Mouse (Mus musculus): ENCODE measurements around the gene Wdr72. TPM values are rescaled to one million over a fixed set of nuclear protein-coding genes. Genes with fewer than 3 reads are reported as not detected.

The Wdr72 gene
- polyA plus RNA-seq, 1 experiment from 2014 or later, result 0.56 TPM

DNA sequence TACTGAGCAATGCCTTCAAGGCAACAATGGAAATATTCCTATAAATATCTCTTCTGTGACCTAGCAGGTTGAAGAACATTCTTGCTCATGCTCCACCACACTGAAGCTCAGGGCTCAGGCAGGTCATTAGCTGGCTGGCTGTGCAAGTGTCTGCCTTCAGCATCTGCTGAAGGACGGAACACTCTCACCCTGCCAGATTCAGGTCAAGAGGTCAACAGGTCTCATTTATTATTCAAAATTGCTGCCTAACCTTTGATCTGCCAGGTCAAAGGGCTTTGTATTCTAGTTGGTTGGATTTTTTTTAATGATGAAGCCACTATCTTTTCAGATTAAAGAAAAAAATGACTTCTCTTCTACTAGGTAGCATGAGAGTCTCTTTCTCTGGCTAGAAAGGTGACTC, 139.3 kb downstream of the Wdr72 start:
- H3K4me1 ChIP-seq, result no peaks in the 10 kb centered on the region
- H3K27me3 ChIP-seq, result no peaks in the 10 kb centered on the region
- no peak overlapping the region for H3K4me2 ChIP-seq (replicated peaks)
- H3K9me3 ChIP-seq (replicated peaks), result no peaks in the 10 kb centered on the region
- no peaks in the 10 kb centered on the region for H3K36me3 ChIP-seq
- H3K4me3 ChIP-seq, result no peak overlapping the region
- H3K9ac ChIP-seq, result no peak overlapping the region
- H3K27ac ChIP-seq, result no peak overlapping the region
- 6% methylated on average over 1 of the region's 1 CpGs for WGBS
- no peak for ATAC-seq (ENCODE audit: low FRiP score)

DNA sequence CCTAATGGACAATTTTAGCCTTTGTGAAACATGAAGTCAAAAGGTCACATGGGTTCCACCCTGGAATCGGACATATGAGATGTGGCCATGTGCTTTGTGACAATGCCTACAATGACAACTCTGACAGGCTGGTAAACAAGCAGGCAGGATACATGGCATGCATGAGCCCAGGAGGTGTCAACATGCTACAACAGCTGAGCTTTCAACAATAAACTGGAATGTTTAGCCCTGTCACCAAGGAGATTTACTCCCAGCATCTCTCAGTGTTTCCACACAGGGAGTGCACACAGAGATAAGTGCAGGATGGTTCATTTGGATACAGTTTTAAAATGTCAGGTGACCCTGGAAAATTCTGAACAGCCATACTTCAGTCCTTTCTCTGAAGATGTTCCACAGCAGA, 140.4 kb downstream of the Wdr72 start:
- Histone ChIP-seq H3K9ac (no peak overlapping the region), H3K27me3 (no peaks in the 10 kb centered on the region), H3K4me3 (no peak overlapping the region), H3K4me2 (replicated peaks) (no peak overlapping the region), H3K27ac (no peak overlapping the region), H3K36me3 (no peaks in the 10 kb centered on the region), H3K9me3 (replicated peaks) (no peaks in the 10 kb centered on the region), H3K4me1 (no peaks in the 10 kb centered on the region)
- 16% methylated on average over 1 of the region's 1 CpGs for WGBS
- ATAC-seq (ENCODE audit: low FRiP score), result no peak

DNA sequence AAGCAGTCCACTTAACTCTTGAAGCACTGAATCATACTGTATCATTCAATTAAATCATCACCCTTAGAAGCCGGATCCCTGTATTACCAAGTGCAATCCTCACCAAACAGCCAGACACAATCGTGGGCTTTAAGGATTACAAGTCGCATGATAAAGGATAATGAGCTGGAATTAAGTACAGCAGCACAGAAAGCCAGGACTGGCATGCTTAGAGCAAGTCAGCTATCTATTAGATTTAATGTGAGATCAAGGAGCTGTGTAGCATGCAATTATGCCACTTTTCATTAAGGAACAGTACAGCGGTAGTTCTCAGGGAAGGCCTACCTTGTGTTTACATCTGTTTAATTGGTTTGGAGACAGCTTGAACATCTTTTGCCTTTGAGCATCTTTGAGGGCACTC, 148.2 kb downstream of the Wdr72 start:
- Histone ChIP-seq H3K27me3 (no peaks in the 10 kb centered on the region), H3K4me3 (no peak overlapping the region), H3K27ac (no peak overlapping the region), H3K4me2 (replicated peaks) (no peak overlapping the region), H3K4me1 (no peaks in the 10 kb centered on the region), H3K9ac (no peak overlapping the region), H3K9me3 (replicated peaks) (no peaks in the 10 kb centered on the region), H3K36me3 (no peaks in the 10 kb centered on the region)
- no peak for ATAC-seq (ENCODE audit: low FRiP score)
- 77% methylated on average over 4 of the region's 4 CpGs for WGBS

DNA sequence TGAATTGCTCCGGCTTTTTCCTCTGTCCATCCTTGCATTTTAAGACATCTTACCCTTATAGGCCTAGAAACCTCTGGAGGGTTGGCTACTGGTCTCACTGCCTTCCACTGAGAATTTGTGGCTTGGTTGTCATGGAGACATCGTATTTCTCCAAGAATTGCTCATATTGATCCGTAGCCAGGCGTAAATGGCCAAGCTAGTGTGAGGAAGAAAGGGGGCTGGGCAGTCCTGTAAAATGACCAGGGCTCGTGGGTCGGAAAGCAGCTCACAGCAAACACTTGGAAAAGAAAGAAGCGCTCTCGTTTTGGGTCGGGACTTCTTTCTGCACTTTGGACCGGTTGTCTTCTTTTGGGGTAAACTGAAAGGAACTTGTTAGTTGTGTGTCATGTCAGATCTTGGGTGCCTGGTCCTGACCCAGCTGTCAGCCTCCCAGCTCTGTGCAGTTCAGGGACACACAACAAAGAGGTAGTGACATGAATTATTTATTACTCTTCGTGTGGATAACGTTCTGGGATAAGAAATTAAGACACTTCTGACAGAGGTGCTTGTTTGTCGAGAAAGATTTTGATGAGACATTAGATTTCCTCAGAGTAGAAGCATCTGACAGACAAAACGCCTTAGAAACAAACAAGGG, 167.7 kb downstream of the Wdr72 start:
- Histone ChIP-seq H3K4me1 (peaks cover 32% of the 10 kb centered on the region), H3K9me3 (replicated peaks) (no peaks in the 10 kb centered on the region), H3K36me3 (no peaks in the 10 kb centered on the region), H3K4me3 (no peak overlapping the region), H3K4me2 (replicated peaks) (peak overlapping the region; percentile 44), H3K27ac (peak overlapping the region; percentile 64), H3K9ac (no peak overlapping the region), H3K27me3 (no peaks in the 10 kb centered on the region)
- WGBS, result 27% methylated on average over 14 of the region's 14 CpGs
- ATAC-seq (ENCODE audit: low FRiP score), result peak; percentile 61; the same call in 1 of the 2 replicates

DNA sequence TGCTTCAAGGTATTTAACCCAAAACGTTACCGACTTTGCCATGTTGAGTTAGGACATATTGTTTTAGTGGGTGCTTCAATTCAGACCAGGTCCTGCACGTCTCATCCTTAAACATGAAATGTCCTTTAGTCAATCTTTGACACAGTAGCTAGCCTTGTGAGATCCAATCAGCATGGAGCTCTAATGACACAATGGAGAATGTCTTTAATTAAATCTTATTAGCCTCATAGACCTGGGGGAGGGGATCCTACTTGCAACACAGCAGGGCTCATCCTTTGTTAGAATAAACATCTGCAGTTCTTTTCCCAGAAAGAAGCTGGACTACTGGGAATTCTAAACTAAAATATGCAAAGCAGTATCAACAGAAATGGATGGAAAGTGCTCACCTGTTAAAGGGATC, 171.9 kb downstream of the Wdr72 start:
- Histone ChIP-seq H3K4me2 (replicated peaks) (no peak overlapping the region), H3K4me3 (no peak overlapping the region), H3K4me1 (peaks cover 16% of the 10 kb centered on the region), H3K9me3 (replicated peaks) (no peaks in the 10 kb centered on the region), H3K9ac (no peak overlapping the region), H3K27ac (no peak overlapping the region), H3K27me3 (no peaks in the 10 kb centered on the region), H3K36me3 (no peaks in the 10 kb centered on the region)
- no peak for ATAC-seq (ENCODE audit: low FRiP score)
- WGBS, result 29% methylated on average over 3 of the region's 3 CpGs

DNA sequence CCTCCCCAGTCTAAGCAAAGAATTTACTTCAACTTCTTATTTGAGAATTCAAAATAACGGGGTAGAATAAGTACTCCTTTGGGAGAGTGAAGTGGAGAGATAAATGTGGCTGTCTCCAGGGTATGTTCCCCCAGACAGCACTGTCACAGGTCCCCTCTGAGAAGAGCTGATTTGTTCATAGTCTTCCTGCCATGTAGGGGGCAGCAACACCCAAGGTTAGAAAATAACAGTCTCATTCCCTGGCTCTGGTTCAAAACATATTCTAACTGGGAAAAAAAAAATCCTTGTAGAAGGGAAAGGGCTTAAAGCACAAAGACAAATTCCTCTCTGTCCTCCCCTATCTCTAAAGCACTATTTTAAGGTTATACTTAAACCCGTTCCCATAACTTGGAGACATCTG, 176.1 kb downstream of the Wdr72 start:
- Histone ChIP-seq H3K27me3 (no peaks in the 10 kb centered on the region), H3K9ac (no peak overlapping the region), H3K4me2 (replicated peaks) (no peak overlapping the region), H3K4me1 (no peaks in the 10 kb centered on the region), H3K27ac (no peak overlapping the region), H3K4me3 (no peak overlapping the region), H3K9me3 (replicated peaks) (no peaks in the 10 kb centered on the region), H3K36me3 (no peaks in the 10 kb centered on the region)
- whole genome bisulfite sequencing, result 59% methylated on average over 2 of the region's 2 CpGs
- ATAC-seq (ENCODE audit: low FRiP score), result no peak

DNA sequence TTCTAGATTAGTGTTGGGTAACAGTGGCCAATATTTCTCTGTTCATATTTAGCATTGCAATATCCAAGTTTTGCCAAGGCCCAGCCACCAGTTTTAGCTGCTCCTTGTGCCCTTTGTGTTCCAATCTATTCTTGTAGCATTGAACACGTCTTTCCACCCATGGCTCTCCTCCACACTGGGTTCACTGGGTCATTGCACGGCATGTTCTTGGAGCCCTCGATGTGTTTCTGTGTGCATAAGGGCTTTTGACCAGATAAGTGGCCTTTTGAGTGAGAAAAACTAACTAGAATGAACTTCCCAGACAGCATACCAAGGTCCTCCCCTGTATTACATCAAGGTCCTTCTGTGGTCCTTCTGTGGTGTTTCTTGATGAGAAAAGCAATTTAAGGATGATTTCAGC, 184.3 kb downstream of the Wdr72 start:
- Histone ChIP-seq H3K9ac (no peak overlapping the region), H3K9me3 (replicated peaks) (no peaks in the 10 kb centered on the region)
- WGBS, result 83% methylated on average over 3 of the region's 3 CpGs

DNA sequence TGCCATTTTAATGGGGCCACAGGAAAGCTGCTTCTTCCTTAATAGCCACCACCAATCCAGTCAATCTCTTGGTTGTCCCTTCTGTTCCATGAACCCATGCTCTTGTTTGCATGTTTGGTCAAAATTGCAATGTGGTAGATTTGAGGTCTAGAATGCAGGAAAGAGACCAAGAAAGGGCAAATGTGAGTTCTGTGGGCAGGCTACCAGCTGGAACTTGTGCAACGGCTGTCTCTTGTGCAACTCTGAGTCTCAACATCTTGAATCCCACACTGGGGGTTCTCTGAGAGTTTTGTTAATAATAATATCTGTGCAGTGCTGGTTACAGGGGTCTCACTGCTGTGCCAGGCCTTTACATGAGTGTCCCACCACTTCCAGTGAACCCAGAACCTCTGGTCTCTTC, 208.6 kb downstream of the Wdr72 start:
- 86% methylated on average over 1 of the region's 1 CpGs for whole genome bisulfite sequencing
- Histone ChIP-seq H3K27me3 (no peaks in the 10 kb centered on the region), H3K4me1 (no peaks in the 10 kb centered on the region), H3K9me3 (replicated peaks) (no peaks in the 10 kb centered on the region), H3K9ac (no peak overlapping the region), H3K27ac (no peak overlapping the region), H3K4me2 (replicated peaks) (no peak overlapping the region), H3K36me3 (no peaks in the 10 kb centered on the region), H3K4me3 (no peak overlapping the region)
- ATAC-seq (ENCODE audit: low FRiP score), result no peak

More for the DNA sequence above, 184.3 kb downstream of the Wdr72 start:
- Histone ChIP-seq H3K36me3 (no peaks in the 10 kb centered on the region), H3K4me1 (no peaks in the 10 kb centered on the region), H3K4me2 (replicated peaks) (no peak overlapping the region), H3K4me3 (no peak overlapping the region), H3K27me3 (no peaks in the 10 kb centered on the region), H3K27ac (no peak overlapping the region)
- ATAC-seq (ENCODE audit: low FRiP score), result no peak

DNA sequence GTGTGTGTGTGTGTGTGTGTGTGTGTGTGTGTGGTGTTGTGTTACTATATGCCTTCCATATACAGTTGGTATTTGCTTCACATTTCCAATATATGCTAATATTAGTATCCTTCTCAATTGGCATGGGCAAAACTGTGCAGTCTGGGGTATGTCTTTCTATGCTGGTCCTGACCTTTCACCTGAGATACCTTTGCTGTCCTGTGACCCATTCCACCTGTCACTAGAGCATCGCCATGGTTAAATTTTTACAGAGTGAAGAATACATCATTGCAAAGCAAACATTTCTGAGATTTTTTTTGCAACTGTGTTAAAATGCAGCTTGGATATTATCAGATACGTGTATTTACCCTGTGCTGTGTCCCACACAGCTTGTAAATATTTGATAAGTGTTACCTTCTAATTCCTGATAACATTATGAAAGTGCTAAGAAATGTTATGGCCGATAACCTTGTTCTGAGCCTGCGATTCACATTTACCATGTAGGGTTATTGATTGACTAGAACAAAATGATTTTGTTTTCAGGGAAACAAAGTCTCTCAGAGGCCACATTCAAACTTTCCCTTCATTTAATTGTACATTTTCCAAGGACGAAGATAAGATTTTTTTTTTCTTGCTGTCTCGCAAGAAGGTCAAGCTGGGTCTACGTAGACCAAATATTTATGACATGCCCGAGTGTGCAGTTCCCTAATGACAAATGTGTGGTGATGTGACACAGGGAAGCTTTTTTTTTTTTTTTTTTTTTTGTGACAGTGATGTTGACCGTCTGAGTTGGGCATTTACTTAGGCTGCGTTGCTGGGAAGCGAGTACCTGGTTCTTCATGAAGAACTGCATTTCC, 214.2 kb downstream of the Wdr72 start:
- no peaks in the 10 kb centered on the region for H3K4me1 ChIP-seq
- H3K9me3 ChIP-seq (replicated peaks), result no peaks in the 10 kb centered on the region
- H3K27ac ChIP-seq, result no peak overlapping the region
- no peaks in the 10 kb centered on the region for H3K36me3 ChIP-seq
- no peak overlapping the region for H3K9ac ChIP-seq
- no peaks in the 10 kb centered on the region for H3K27me3 ChIP-seq
- no peak overlapping the region for H3K4me3 ChIP-seq
- ATAC-seq (ENCODE audit: low FRiP score), result no peak
- H3K4me2 ChIP-seq (replicated peaks), result no peak overlapping the region
- WGBS, result 71% methylated on average over 11 of the region's 11 CpGs

DNA sequence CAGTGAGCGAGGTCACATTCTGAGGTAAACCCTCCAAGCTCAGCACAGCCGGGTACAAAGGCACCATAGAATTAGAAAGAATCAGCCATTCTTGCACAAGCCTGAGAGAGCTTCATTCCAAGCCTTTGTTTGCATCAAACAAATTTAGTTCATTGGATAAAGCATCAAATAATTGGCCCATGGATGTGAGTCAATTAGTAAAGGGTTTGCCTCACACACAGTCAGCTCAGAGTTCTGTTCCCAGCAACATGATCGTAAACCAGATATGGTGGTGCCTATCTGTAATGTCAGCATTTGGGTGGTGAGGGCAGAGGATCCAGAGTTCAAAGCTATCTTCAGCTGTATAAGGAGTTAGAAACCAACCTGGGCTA, 214.8 kb downstream of the Wdr72 start:
- Histone ChIP-seq H3K4me3 (no peak overlapping the region), H3K4me1 (no peaks in the 10 kb centered on the region), H3K9me3 (replicated peaks) (no peaks in the 10 kb centered on the region), H3K27me3 (no peaks in the 10 kb centered on the region), H3K9ac (no peak overlapping the region), H3K36me3 (no peaks in the 10 kb centered on the region), H3K27ac (no peak overlapping the region), H3K4me2 (replicated peaks) (no peak overlapping the region)
- ATAC-seq (ENCODE audit: low FRiP score), result no peak
- 67% methylated on average over 3 of the region's 3 CpGs for WGBS

DNA sequence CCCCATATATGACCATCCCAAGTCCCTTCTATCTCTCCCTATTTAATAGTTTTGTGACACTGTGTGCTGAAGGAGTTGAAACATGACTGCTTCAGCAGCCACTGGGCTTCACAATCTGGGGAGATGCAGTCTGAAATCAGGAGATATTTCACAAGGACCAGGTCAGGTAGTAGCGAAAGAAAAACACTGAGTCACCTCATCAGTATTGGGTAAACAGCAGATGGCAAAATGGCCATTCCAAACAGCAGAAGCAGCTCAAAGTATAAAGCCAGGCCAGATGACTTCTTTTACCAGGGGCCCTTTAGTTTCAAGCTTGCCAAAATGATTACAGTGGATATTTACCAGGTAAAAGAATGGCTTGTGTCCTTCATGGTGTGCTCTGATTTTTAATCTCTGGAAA, 215.8 kb downstream of the Wdr72 start:
- H3K9me3 ChIP-seq (replicated peaks), result no peaks in the 10 kb centered on the region

DNA sequence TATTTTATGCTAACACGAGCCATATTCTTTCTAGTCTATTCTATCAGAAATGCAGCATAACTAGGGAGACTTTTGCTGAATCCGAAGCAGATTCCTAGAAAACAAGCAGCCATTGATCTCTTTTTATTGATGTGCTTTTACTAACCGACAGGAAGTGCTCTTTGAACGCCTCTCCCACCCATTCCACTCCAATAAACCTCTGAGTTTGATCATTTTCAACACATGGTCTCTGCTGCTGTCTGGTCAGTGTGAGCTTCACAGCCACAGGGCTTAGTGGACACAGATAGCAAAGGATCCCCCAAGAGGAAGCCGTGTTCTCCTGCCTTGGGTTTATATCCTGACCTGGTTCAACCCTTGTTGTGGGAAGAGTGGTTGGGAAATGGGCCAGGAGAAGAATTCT, 218.7 kb downstream of the Wdr72 start:
- Histone ChIP-seq H3K9me3 (replicated peaks) (no peaks in the 10 kb centered on the region), H3K27me3 (no peaks in the 10 kb centered on the region), H3K9ac (no peak overlapping the region), H3K4me2 (replicated peaks) (no peak overlapping the region), H3K4me1 (peaks cover 4% of the 10 kb centered on the region; the same call in 1 of the 2 replicates), H3K27ac (no peak overlapping the region), H3K36me3 (no peaks in the 10 kb centered on the region), H3K4me3 (no peak overlapping the region)
- no peak for ATAC-seq (ENCODE audit: low FRiP score)
- WGBS, result 77% methylated on average over 5 of the region's 5 CpGs

More for the DNA sequence above, 215.8 kb downstream of the Wdr72 start:
- no peak overlapping the region for H3K4me2 ChIP-seq (replicated peaks)
- H3K27me3 ChIP-seq, result no peaks in the 10 kb centered on the region
- no peak overlapping the region for H3K27ac ChIP-seq
- H3K4me1 ChIP-seq, result peaks cover 1% of the 10 kb centered on the region; the same call in 1 of the 2 replicates
- H3K9ac ChIP-seq, result no peak overlapping the region
- no peak for ATAC-seq (ENCODE audit: low FRiP score)
- 83% methylated on average over 1 of the region's 1 CpGs for WGBS
- no peaks in the 10 kb centered on the region for H3K36me3 ChIP-seq
- no peak overlapping the region for H3K4me3 ChIP-seq
